Mouse (Mus musculus) bone marrow, adult 2 months (tissue): ENCODE data around the gene Stk10.

Experiments used
- CTCF ChIP-seq: fragments of 200-500 bp; IDR thresholded peaks from 2 replicates; pipeline ENCODE4 v1.5.1; 2011; ENCODE audit warnings: low read length, control low read depth; ENCODE audit not compliant: control insufficient read depth, insufficient read depth
- POLR2A ChIP-seq: fragments of 200-500 bp; IDR thresholded peaks from 2 replicates; pipeline ENCODE4 v1.6.1; 2011; ENCODE audit warnings: low read depth, mild to moderate bottlenecking, control low read depth, low read length, borderline replicate concordance; ENCODE audit not compliant: control insufficient read depth

DNA sequence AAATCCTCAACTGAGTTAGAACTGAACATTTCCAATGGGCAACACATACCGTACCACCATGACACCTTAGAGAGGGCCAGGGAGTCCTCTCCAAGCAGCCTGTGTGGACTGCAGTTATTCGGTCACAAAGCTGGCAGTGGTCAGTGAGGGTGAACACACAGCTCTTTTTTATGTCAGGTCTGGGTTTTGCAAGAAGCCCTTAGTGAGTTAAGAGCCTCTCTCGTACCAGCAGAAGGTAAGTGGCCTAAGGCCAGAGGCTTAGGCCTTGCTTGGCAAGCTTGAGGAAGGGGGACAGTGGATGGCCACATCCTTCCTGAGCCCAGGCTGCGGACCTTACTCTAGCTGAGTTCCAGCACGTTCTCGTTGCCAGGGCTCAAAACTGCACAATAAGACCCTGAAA is 67.3 kb downstream of the Stk10 start:
- TF ChIP-seq CTCF (no peak), POLR2A (no peak)
